ENCODE assay signal across 10 mouse cellular contexts in genomic region chr12:25438217-25439028, GRCm38 (mm10).
DNase-seq lines count a peak whose midpoint lies in the region; ATAC-seq and TF ChIP-seq lines count a peak whose summit lies in the region.
"Had no signal": no experiment of that assay in that cellular context is flagged by ENCODE, and none has a peak within 500 bp of the region (broad histone marks: within the 10 kb centered on the region; RNA-seq: fewer than 3 reads in every experiment).

No protein-coding gene starts in this region.

- TF ChIP-seq RAD21 in CH12.LX (IDR thresholded peaks at IDR 0.05; ENCODE audit: low read depth, low read length), result no peak; the same call in 1 of the 2 replicates

- peak; percentile 81 for TF ChIP-seq EP300 in CH12.LX (IDR thresholded peaks at IDR 0.05; ENCODE audit: low read length)

- no peak overlapping the region for H3K27ac ChIP-seq in kidney, adult 2 months (ENCODE audit: insufficient read depth, low read depth, low read length)
- H3K27ac ChIP-seq in CH12.LX (ENCODE audit: insufficient read depth, low read depth), result peak overlapping the region; percentile 83
- no peak overlapping the region for H3K27ac ChIP-seq in stomach, embryonic 16.5 days (ENCODE audit: low read length)
- no peak overlapping the region for H3K27ac ChIP-seq in forebrain, embryonic 15.5 days (replicated peaks)
- H3K27ac ChIP-seq in hindbrain, embryonic 16.5 days (ENCODE audit: low read depth, low read length), result no peak overlapping the region

- in situ Hi-C loops in CH12.LX (cut with MboI; ENCODE audit: low pct_ligation_motif_present, low pct_unique_long_range_greater_than_20kb, low sequenced_read_pairs), result loop anchor here (25.0 kb wide), 1 partner anchor 226 kb away; no protein-coding TSS in a partner anchor

- no peaks in the 10 kb centered on the region for H3K79me2 ChIP-seq in CH12.LX (replicated peaks; ENCODE audit: control insufficient read depth, extremely low read depth, insufficient read depth, poor library complexity, severe bottlenecking)

- WGBS in kidney, adult 2 months, result 33% methylated on average over 8 of the region's 8 CpGs
- 60% methylated on average over 8 of the region's 8 CpGs for WGBS in stomach, embryonic 16.5 days
- 58% methylated on average over 8 of the region's 8 CpGs for WGBS in forebrain, embryonic 15.5 days
- WGBS in hindbrain, embryonic 16.5 days, result 56% methylated on average over 8 of the region's 8 CpGs

- H3K4me2 ChIP-seq in CH12.LX (ENCODE audit: insufficient read depth, low read depth, poor library complexity, severe bottlenecking), result peak overlapping the region; percentile 75
- H3K4me2 ChIP-seq in stomach, embryonic 16.5 days (ENCODE audit: low read depth, low read length), result no peak overlapping the region
- no peak overlapping the region for H3K4me2 ChIP-seq in forebrain, embryonic 15.5 days (replicated peaks)
- no peak overlapping the region for H3K4me2 ChIP-seq in hindbrain, embryonic 16.5 days (ENCODE audit: low read length)
- H3K4me2 ChIP-seq: lung, embryonic 14.5 days had no signal

- no peaks in the 10 kb centered on the region for H3K36me3 ChIP-seq in kidney, adult 2 months (ENCODE audit: control insufficient read depth, insufficient read depth, low read length)
- H3K36me3 ChIP-seq in CH12.LX (replicated peaks in 1 of 2; ENCODE audit: control insufficient read depth in 1 of 2, insufficient read depth in 1 of 2, low read length in 1 of 2), result no peaks in the 10 kb centered on the region
- H3K36me3 ChIP-seq in stomach, embryonic 16.5 days (ENCODE audit: control insufficient read depth, insufficient read depth, low read length), result no peaks in the 10 kb centered on the region
- no peaks in the 10 kb centered on the region for H3K36me3 ChIP-seq in forebrain, embryonic 15.5 days
- H3K36me3 ChIP-seq in hindbrain, embryonic 16.5 days (ENCODE audit: control insufficient read depth, insufficient read depth, low read length), result no peaks in the 10 kb centered on the region

- no peaks in the 10 kb centered on the region for H3K9me3 ChIP-seq in CH12.LX (replicated peaks; ENCODE audit: low read length)
- no peaks in the 10 kb centered on the region for H3K9me3 ChIP-seq in stomach, embryonic 16.5 days (replicated peaks; ENCODE audit: control insufficient read depth, low read length)
- H3K9me3 ChIP-seq in forebrain, embryonic 15.5 days, result no peaks in the 10 kb centered on the region
- H3K9me3 ChIP-seq in hindbrain, embryonic 16.5 days (ENCODE audit: control insufficient read depth, low read length), result no peaks in the 10 kb centered on the region

- dilution Hi-C loops in CH12.LX (cut with MboI; ENCODE audit: extremely low pct_ligation_motif_present, extremely low pct_unique_long_range_greater_than_20kb, low sequenced_read_pairs), result no loop called here

- no peak overlapping the region for H3K9ac ChIP-seq in CH12.LX (ENCODE audit: insufficient read depth, low read depth)
- no peak overlapping the region for H3K9ac ChIP-seq in stomach, embryonic 16.5 days (ENCODE audit: low read length)
- no peak overlapping the region for H3K9ac ChIP-seq in forebrain, embryonic 15.5 days (replicated peaks)
- no peak overlapping the region for H3K9ac ChIP-seq in hindbrain, embryonic 16.5 days (ENCODE audit: low read depth, low read length)
- H3K9ac ChIP-seq: lung, embryonic 14.5 days had no signal

- peak; percentile 57 for DNase-seq in kidney, adult 2 months
- no peak for DNase-seq in kidney, adult 18-20 months
- DNase-seq in CH12.LX (ENCODE audit: extremely low read depth), result peak; percentile 97

- TF ChIP-seq POLR2A in kidney, adult 2 months (IDR thresholded peaks at IDR 0.05; ENCODE audit: low read depth, low read length), result no peak
- no peak for TF ChIP-seq POLR2A in CH12.LX (IDR thresholded peaks at IDR 0.05; ENCODE audit: low read depth, low read length)

- TF ChIP-seq CTCF in kidney, adult 2 months (conservative IDR thresholded peaks at IDR 0.05; ENCODE audit: insufficient read depth, insufficient read length, low read depth, low read length), result no peak
- no peak for TF ChIP-seq CTCF in CH12.LX (conservative IDR thresholded peaks at IDR 0.05 in 1 of 2, IDR thresholded peaks at IDR 0.05 in 1 of 2; ENCODE audit: low read depth in 2 of 2, low read length in 2 of 2)

- no peaks in the 10 kb centered on the region for H3K27me3 ChIP-seq in kidney, adult 2 months (replicated peaks; ENCODE audit: control insufficient read depth, insufficient read depth, low read length)
- H3K27me3 ChIP-seq in CH12.LX (replicated peaks), result no peaks in the 10 kb centered on the region
- H3K27me3 ChIP-seq in stomach, embryonic 16.5 days (ENCODE audit: control insufficient read depth, insufficient read depth, low read length), result no peaks in the 10 kb centered on the region
- H3K27me3 ChIP-seq in forebrain, embryonic 15.5 days, result no peaks in the 10 kb centered on the region
- H3K27me3 ChIP-seq in hindbrain, embryonic 16.5 days (replicated peaks; ENCODE audit: control insufficient read depth, insufficient read depth, low read length), result no peaks in the 10 kb centered on the region

- no peaks in the 10 kb centered on the region for H3K4me1 ChIP-seq in kidney, adult 2 months (ENCODE audit: control insufficient read depth, insufficient read depth, low read length)
- H3K4me1 ChIP-seq in CH12.LX (ENCODE audit: control insufficient read depth in 1 of 2, insufficient read depth in 2 of 2), result peaks cover 29 to 71% of the 10 kb centered on the region in 2 experiments
- H3K4me1 ChIP-seq in stomach, embryonic 16.5 days (ENCODE audit: control insufficient read depth, insufficient read depth, low read length), result no peaks in the 10 kb centered on the region
- H3K4me1 ChIP-seq in forebrain, embryonic 15.5 days, result peaks cover 3% of the 10 kb centered on the region; the same call in 1 of the 2 replicates
- H3K4me1 ChIP-seq in hindbrain, embryonic 16.5 days (ENCODE audit: control insufficient read depth, insufficient read depth, low read depth, low read length), result no peaks in the 10 kb centered on the region

- H3K4me3 ChIP-seq in kidney, adult 2 months (ENCODE audit: insufficient read depth, low read depth, low read length), result no peak overlapping the region
- peak overlapping the region in 1 of 3 experiments; percentile 19 for H3K4me3 ChIP-seq in CH12.LX (replicated peaks in 1 of 3; ENCODE audit: low read depth in 2 of 3, low read length in 2 of 3, poor library complexity in 1 of 3)
- no peak overlapping the region for H3K4me3 ChIP-seq in stomach, embryonic 16.5 days (replicated peaks; ENCODE audit: low read length)
- H3K4me3 ChIP-seq in forebrain, embryonic 15.5 days, result no peak overlapping the region
- H3K4me3 ChIP-seq in hindbrain, embryonic 16.5 days (ENCODE audit: low read length), result no peak overlapping the region

- peak; percentile 88 for ATAC-seq in inflammation-experienced regulatory T-cells, adult 6 months
- 0 out of 2 replicates have a peak, but pooled peaks have one; percentile 33 for ATAC-seq in stomach, embryonic 16.5 days (ENCODE audit: insufficient read depth, low FRiP score)
- no peak for ATAC-seq in forebrain, embryonic 15.5 days (replicated peaks)
- no peak for ATAC-seq in erythroid progenitor cell, adult 5-6 weeks (replicated peaks; ENCODE audit: low FRiP score, poor library complexity, severe bottlenecking)
- no peak for ATAC-seq in hindbrain, embryonic 16.5 days
- ATAC-seq: Patski had no signal

TF ChIP-seq in CH12.LX, 34 proteins besides CTCF, POLR2A, EP300 and RAD21 (continues in another document):
- TF ChIP-seq JUND (conservative IDR thresholded peaks at IDR 0.05; ENCODE audit: low read depth, low read length) (peak; percentile 81), USF1 (IDR thresholded peaks at IDR 0.05; ENCODE audit: low read depth, low read length) (no peak), JUN (IDR thresholded peaks at IDR 0.05; ENCODE audit: insufficient read depth, low read depth, low read length) (peak; percentile 85), ELF1 (IDR thresholded peaks at IDR 0.05; ENCODE audit: low read depth, low read length) (0 out of 2 replicates have a peak, but pooled peaks have one; percentile 16), SIN3A (IDR thresholded peaks at IDR 0.05; ENCODE audit: low read length) (peak; percentile 58; the same call in 1 of the 2 replicates), RCOR1 (conservative IDR thresholded peaks at IDR 0.05; ENCODE audit: low read depth, low read length) (0 out of 2 replicates have a peak, but pooled peaks have one; percentile 34), SMC3 (IDR thresholded peaks at IDR 0.05; ENCODE audit: low read depth, low read length) (no peak; the same call in 1 of the 2 replicates), MXI1 (IDR thresholded peaks at IDR 0.05; ENCODE audit: low read depth, low read length) (peak; percentile 38; the same call in 1 of the 2 replicates), KAT2A (IDR thresholded peaks at IDR 0.05; ENCODE audit: insufficient replicate concordance, low read length) (no peak), TCF12 (IDR thresholded peaks at IDR 0.05; ENCODE audit: low read depth, low read length) (peak; percentile 92), ETS1 (conservative IDR thresholded peaks at IDR 0.05; ENCODE audit: low read depth, low read length) (peak; percentile 80), NELFE (IDR thresholded peaks at IDR 0.05; ENCODE audit: low read depth, low read length) (no peak), UBTF (IDR thresholded peaks at IDR 0.05; ENCODE audit: low read depth, low read length) (no peak), MEF2A (IDR thresholded peaks at IDR 0.05; ENCODE audit: borderline replicate concordance, low read depth, low read length) (peak; percentile 82), IRF4 (IDR thresholded peaks at IDR 0.05; ENCODE audit: low read depth, low read length) (peak; percentile 93), HCFC1 (IDR thresholded peaks at IDR 0.05; ENCODE audit: low read depth, low read length) (peak; percentile 24; the same call in 1 of the 2 replicates), USF2 (conservative IDR thresholded peaks at IDR 0.05; ENCODE audit: low read depth, low read length) (no peak), POLR2AphosphoS2 (IDR thresholded peaks at IDR 0.05; ENCODE audit: low read depth, low read length) (no peak), GABPA (IDR thresholded peaks at IDR 0.05; ENCODE audit: insufficient replicate concordance, low read depth, low read length) (no peak), ZC3H11A (IDR thresholded peaks at IDR 0.05; ENCODE audit: low read depth, low read length) (no peak), CHD2 (IDR thresholded peaks at IDR 0.05; ENCODE audit: low read length) (peak; percentile 60; the same call in 1 of the 2 replicates), MYC (IDR thresholded peaks at IDR 0.05; ENCODE audit: low read depth, low read length) (peak; percentile 63; the same call in 1 of the 2 replicates), TBP (conservative IDR thresholded peaks at IDR 0.05; ENCODE audit: low read depth, low read length) (no peak), MAX (IDR thresholded peaks at IDR 0.05; ENCODE audit: low read length) (no peak; the same call in none of the 2 replicates), NRF1 (IDR thresholded peaks at IDR 0.05; ENCODE audit: low read depth, low read length) (no peak), ZMIZ1 (IDR thresholded peaks at IDR 0.05; ENCODE audit: low read depth, low read length) (no peak; the same call in 1 of the 2 replicates)

Comparison
In these comparisons a context has a peak if more than half of its experiments do, and no peak if none do; other contexts are left out.
1. ATAC-seq: peak in inflammation-experienced regulatory T-cells, adult 6 months (single experiment) and stomach, embryonic 16.5 days (single experiment); none in forebrain, embryonic 15.5 days (single experiment), erythroid progenitor cell, adult 5-6 weeks (single experiment) and hindbrain, embryonic 16.5 days (single experiment).